Mouse (Mus musculus): ENCODE data around the gene Pld3. TPM values are rescaled to one million over a fixed set of nuclear protein-coding genes. Genes with fewer than 3 reads are reported as not detected.

Gene Pld3
- polyA plus RNA-seq, 1 experiment, result 19.1 TPM

GRCm38 (mm10) chr7:27543065-27543464 lies 10.0 kb downstream of the Pld3 start:
- Histone ChIP-seq H3K9me3 (ENCODE audit: control insufficient read depth, low read length) (no peaks in the 10 kb centered on the region), H3K27me3 (ENCODE audit: control insufficient read depth) (no peaks in the 10 kb centered on the region), H3K36me3 (ENCODE audit: control insufficient read depth) (peaks cover 39% of the 10 kb centered on the region), H3K4me1 (ENCODE audit: control insufficient read depth) (peaks cover 69% of the 10 kb centered on the region), H3K4me3 (replicated peaks) (peak overlapping the region; percentile 81)
- TF ChIP-seq GATA1 (IDR thresholded peaks at IDR 0.05; ENCODE audit: low read length) (no peak), TAL1 (IDR thresholded peaks at IDR 0.05; ENCODE audit: low read length) (no peak)

DNA sequence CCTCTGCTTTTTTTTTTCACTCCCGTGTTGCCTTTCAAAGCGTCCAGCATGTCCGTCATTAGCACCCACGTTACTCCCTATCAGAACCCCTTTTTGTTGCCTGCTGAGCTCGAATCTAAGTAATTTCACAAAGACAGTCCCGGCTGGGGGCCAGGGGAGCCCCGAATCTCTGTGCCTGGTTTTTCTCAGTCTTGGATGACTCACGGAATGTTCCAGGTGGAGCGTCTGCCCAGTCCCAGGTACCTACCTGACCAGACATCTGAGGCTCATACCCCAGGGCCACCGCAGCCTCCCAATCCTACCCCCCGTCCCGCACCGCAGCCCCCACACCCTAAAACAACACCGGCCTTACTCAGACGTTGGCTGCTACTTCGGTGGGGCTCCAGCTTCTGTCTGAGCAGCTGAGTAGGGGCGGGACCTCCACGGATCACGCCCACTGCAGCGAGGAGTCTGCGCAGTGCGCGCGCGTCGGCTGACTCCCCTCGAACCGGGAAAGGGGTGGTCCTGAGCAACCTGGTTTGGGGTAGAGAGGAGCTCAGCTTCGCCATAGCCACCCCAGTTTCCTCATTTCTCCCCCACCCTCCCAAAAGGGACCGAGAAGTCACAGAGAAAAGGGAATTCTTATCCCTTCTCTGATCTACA lies 10.5 kb downstream of the Pld3 start:
- no peak for TF ChIP-seq TAL1 (IDR thresholded peaks at IDR 0.05; ENCODE audit: low read length)
- TF ChIP-seq GATA1 (IDR thresholded peaks at IDR 0.05; ENCODE audit: low read length), result peak; percentile 34; the same call in 1 of the 2 replicates
- H3K27me3 ChIP-seq (ENCODE audit: control insufficient read depth), result no peaks in the 10 kb centered on the region
- no peaks in the 10 kb centered on the region for H3K9me3 ChIP-seq (ENCODE audit: control insufficient read depth, low read length)
- H3K36me3 ChIP-seq (ENCODE audit: control insufficient read depth), result peaks cover 44% of the 10 kb centered on the region
- H3K4me3 ChIP-seq (replicated peaks), result peak overlapping the region; percentile 81
- H3K4me1 ChIP-seq (ENCODE audit: control insufficient read depth), result peaks cover 73% of the 10 kb centered on the region

DNA sequence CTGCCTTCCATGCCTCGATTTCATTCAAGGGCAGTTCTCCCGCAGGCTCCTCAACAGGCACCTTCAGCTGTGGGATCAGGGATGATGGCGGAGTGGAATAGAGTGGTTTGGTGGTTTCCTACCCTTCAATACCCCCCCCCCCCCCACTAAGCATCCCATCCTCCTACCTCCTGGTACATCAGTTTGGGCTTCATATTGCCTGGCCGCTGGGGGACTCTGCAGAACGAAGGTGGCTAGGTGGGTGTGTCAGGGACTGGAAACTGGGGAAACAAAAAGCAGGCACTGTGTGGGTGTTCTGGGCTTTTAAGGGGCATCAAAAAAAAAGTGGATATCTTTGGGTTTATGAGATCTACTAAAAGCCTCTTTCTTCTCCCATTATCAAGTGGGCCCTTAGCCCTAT lies 11.1 kb downstream of the Pld3 start:
- Histone ChIP-seq H3K4me1 (ENCODE audit: control insufficient read depth) (peaks cover 76% of the 10 kb centered on the region), H3K27me3 (ENCODE audit: control insufficient read depth) (no peaks in the 10 kb centered on the region), H3K9me3 (ENCODE audit: control insufficient read depth, low read length) (no peaks in the 10 kb centered on the region), H3K36me3 (ENCODE audit: control insufficient read depth) (peaks cover 50% of the 10 kb centered on the region), H3K4me3 (replicated peaks) (peak overlapping the region; percentile 81)
- TF ChIP-seq GATA1 (IDR thresholded peaks at IDR 0.05; ENCODE audit: low read length) (no peak), TAL1 (IDR thresholded peaks at IDR 0.05; ENCODE audit: low read length) (no peak)

GRCm38 (mm10) chr7:27541431-27541830 lies 11.6 kb downstream of the Pld3 start:
- H3K9me3 ChIP-seq (ENCODE audit: control insufficient read depth, low read length), result no peaks in the 10 kb centered on the region
- H3K27me3 ChIP-seq (ENCODE audit: control insufficient read depth), result no peaks in the 10 kb centered on the region
- peaks cover 55% of the 10 kb centered on the region for H3K36me3 ChIP-seq (ENCODE audit: control insufficient read depth)
- H3K4me1 ChIP-seq (ENCODE audit: control insufficient read depth), result peaks cover 81% of the 10 kb centered on the region
- peak overlapping the region; percentile 81 for H3K4me3 ChIP-seq (replicated peaks)
- TF ChIP-seq GATA1 (IDR thresholded peaks at IDR 0.05; ENCODE audit: low read length) (no peak), TAL1 (IDR thresholded peaks at IDR 0.05; ENCODE audit: low read length) (no peak)

DNA sequence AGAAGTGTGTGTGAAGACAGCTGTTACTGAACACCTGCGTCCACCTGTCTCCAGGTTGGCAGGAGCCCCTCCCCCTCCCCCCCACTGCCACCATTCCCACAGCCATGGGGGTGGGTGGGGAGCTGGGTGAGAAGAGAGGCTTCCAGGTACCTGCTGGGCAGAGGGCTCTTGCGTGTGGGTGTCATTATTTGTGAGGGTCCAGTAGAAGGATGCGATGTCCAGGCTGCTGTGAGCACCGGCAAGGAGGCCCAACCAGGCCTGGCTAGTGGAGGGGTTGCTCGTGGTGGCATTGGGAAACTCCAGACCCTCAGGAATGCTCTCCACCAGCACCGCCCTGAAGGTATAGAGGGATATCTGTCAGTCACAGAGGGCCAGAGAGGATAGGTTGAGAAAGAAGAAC lies 12.1 kb downstream of the Pld3 start:
- H3K36me3 ChIP-seq (ENCODE audit: control insufficient read depth), result peaks cover 60% of the 10 kb centered on the region

GRCm38 (mm10) chr7:27540521-27540920 lies 12.5 kb downstream of the Pld3 start:
- H3K36me3 ChIP-seq (ENCODE audit: control insufficient read depth), result peaks cover 64% of the 10 kb centered on the region
- peak overlapping the region; percentile 81 for H3K4me3 ChIP-seq (replicated peaks)
- H3K4me1 ChIP-seq (ENCODE audit: control insufficient read depth), result peaks cover 88% of the 10 kb centered on the region
- no peaks in the 10 kb centered on the region for H3K9me3 ChIP-seq (ENCODE audit: control insufficient read depth, low read length)
- TF ChIP-seq GATA1 (IDR thresholded peaks at IDR 0.05; ENCODE audit: low read length) (peak; percentile 69), TAL1 (IDR thresholded peaks at IDR 0.05; ENCODE audit: low read length) (peak; percentile 80)
- H3K27me3 ChIP-seq (ENCODE audit: control insufficient read depth), result no peaks in the 10 kb centered on the region

More for the DNA sequence above, 12.1 kb downstream of the Pld3 start:
- H3K4me1 ChIP-seq (ENCODE audit: control insufficient read depth), result peaks cover 84% of the 10 kb centered on the region
- no peak for TF ChIP-seq GATA1 (IDR thresholded peaks at IDR 0.05; ENCODE audit: low read length)
- no peak for TF ChIP-seq TAL1 (IDR thresholded peaks at IDR 0.05; ENCODE audit: low read length)
- H3K4me3 ChIP-seq (replicated peaks), result peak overlapping the region; percentile 81
- no peaks in the 10 kb centered on the region for H3K9me3 ChIP-seq (ENCODE audit: control insufficient read depth, low read length)
- H3K27me3 ChIP-seq (ENCODE audit: control insufficient read depth), result no peaks in the 10 kb centered on the region

GRCm38 (mm10) chr7:27538797-27539196 lies 14.2 kb downstream of the Pld3 start:
- H3K27me3 ChIP-seq (ENCODE audit: control insufficient read depth), result no peaks in the 10 kb centered on the region
- H3K4me1 ChIP-seq (ENCODE audit: control insufficient read depth), result peaks cover 96% of the 10 kb centered on the region
- no peak for TF ChIP-seq GATA1 (IDR thresholded peaks at IDR 0.05; ENCODE audit: low read length)
- peaks cover 79% of the 10 kb centered on the region for H3K36me3 ChIP-seq (ENCODE audit: control insufficient read depth)
- no peaks in the 10 kb centered on the region for H3K9me3 ChIP-seq (ENCODE audit: control insufficient read depth, low read length)
- H3K4me3 ChIP-seq (replicated peaks), result peak overlapping the region; percentile 19

GRCm38 (mm10) chr7:27537998-27538397 lies 15.0 kb downstream of the Pld3 start:
- H3K4me1 ChIP-seq (ENCODE audit: control insufficient read depth), result peaks cover 98% of the 10 kb centered on the region
- H3K27me3 ChIP-seq (ENCODE audit: control insufficient read depth), result no peaks in the 10 kb centered on the region
- H3K36me3 ChIP-seq (ENCODE audit: control insufficient read depth), result peaks cover 87% of the 10 kb centered on the region
- TF ChIP-seq GATA1 (IDR thresholded peaks at IDR 0.05; ENCODE audit: low read length), result no peak
- no peak for TF ChIP-seq TAL1 (IDR thresholded peaks at IDR 0.05; ENCODE audit: low read length)
- H3K4me3 ChIP-seq (replicated peaks), result peak overlapping the region; percentile 20
- no peaks in the 10 kb centered on the region for H3K9me3 ChIP-seq (ENCODE audit: control insufficient read depth, low read length)

- H3K4me3 ChIP-seq (replicated peaks), result no peak overlapping the region
- H3K9me3 ChIP-seq (ENCODE audit: control insufficient read depth, low read length), result no peaks in the 10 kb centered on the region
- no peaks in the 10 kb centered on the region for H3K27me3 ChIP-seq (ENCODE audit: control insufficient read depth)
- TF ChIP-seq TAL1 (IDR thresholded peaks at IDR 0.05; ENCODE audit: low read length) (no peak), GATA1 (IDR thresholded peaks at IDR 0.05; ENCODE audit: low read length) (no peak)
- peaks cover 95% of the 10 kb centered on the region for H3K4me1 ChIP-seq (ENCODE audit: control insufficient read depth)
- peaks cover 98% of the 10 kb centered on the region for H3K36me3 ChIP-seq (ENCODE audit: control insufficient read depth)
Observed at GRCm38 (mm10) chr7:27536618-27537017, 16.4 kb downstream of the Pld3 start.

GRCm38 (mm10) chr7:27535386-27535785 lies 17.6 kb downstream of the Pld3 start:
- Histone ChIP-seq H3K4me1 (ENCODE audit: control insufficient read depth) (peaks cover 93% of the 10 kb centered on the region), H3K4me3 (replicated peaks) (peak overlapping the region; percentile 60), H3K9me3 (ENCODE audit: control insufficient read depth, low read length) (no peaks in the 10 kb centered on the region), H3K27me3 (ENCODE audit: control insufficient read depth) (no peaks in the 10 kb centered on the region), H3K36me3 (ENCODE audit: control insufficient read depth) (peaks cover 98% of the 10 kb centered on the region)
- peak; percentile 67 for TF ChIP-seq GATA1 (IDR thresholded peaks at IDR 0.05; ENCODE audit: low read length)
- TF ChIP-seq TAL1 (IDR thresholded peaks at IDR 0.05; ENCODE audit: low read length), result peak; percentile 65

All from erythroblast, embryonic 14.5 days (primary cell).